Mouse (Mus musculus): ENCODE measurements around the gene Gm20403. TPM values are rescaled to one million over a fixed set of nuclear protein-coding genes. Genes with fewer than 3 reads are reported as not detected.

Gene Gm20403
- total and polyA plus RNA-seq, 2 experiments from 2014 or later, result not detected

DNA sequence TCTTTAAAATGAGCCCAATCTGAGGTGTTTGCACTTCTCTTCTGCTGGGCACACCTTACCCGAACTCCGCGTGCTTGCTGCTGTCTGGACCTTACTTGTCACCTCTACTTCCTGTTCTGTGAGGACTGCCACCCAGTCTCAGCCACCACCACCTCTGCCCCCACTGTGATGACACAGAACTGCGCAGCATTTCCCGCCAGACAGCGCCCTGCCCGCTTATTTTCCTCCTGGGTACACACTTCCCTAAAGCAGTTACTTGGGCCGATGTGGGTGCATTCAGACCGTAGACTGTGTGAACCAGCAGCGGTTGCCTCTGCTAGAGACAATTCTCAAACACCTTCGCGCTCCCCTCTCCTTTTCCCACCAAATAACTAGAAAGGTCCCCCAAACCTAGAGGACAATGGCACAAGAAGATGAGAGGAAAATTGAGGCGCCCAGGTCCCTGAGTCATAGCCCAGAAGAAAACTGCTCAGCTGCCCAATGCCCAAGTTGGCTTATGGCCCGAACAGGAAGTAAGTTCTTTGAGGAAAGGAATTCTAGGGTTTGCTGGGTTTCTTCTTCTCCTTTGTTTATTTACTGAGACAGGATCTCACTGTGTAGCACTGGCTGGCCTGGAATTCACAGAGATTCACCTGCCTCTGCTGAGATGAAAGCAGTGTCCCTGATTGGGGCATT, 12.8 kb upstream of the Gm20403 start:
- DNase-seq, result no peak
- no peak for ATAC-seq
- Histone ChIP-seq H3K4me1 (ENCODE audit: insufficient read depth) (no peaks in the 10 kb centered on the region), H3K27ac (ENCODE audit: low read depth, low read length) (no peak overlapping the region), H3K36me3 (ENCODE audit: insufficient read depth) (no peaks in the 10 kb centered on the region), H3K27me3 (ENCODE audit: insufficient read depth, low read length) (no peaks in the 10 kb centered on the region), H3K4me3 (ENCODE audit: low read depth, low read length) (no peak overlapping the region), H3K4me2 (ENCODE audit: low read depth) (no peak overlapping the region), H3K9ac (no peak overlapping the region), H3K9me3 (ENCODE audit: low read length) (no peaks in the 10 kb centered on the region)
- no peak for TF ChIP-seq CTCF (IDR thresholded peaks at IDR 0.05; ENCODE audit: low read depth)
- 85% methylated on average over 14 of the region's 14 CpGs for WGBS

- DNase-seq, result no peak
- 91% methylated on average over 5 of the region's 5 CpGs for WGBS
- no peaks in the 10 kb centered on the region for H3K27me3 ChIP-seq (ENCODE audit: insufficient read depth, low read length)
- H3K4me1 ChIP-seq (ENCODE audit: insufficient read depth), result no peaks in the 10 kb centered on the region
- H3K9me3 ChIP-seq (ENCODE audit: low read length), result no peaks in the 10 kb centered on the region
- no peak overlapping the region for H3K27ac ChIP-seq (ENCODE audit: low read depth, low read length)
- H3K4me2 ChIP-seq (ENCODE audit: low read depth), result no peak overlapping the region
- no peaks in the 10 kb centered on the region for H3K36me3 ChIP-seq (ENCODE audit: insufficient read depth)
- TF ChIP-seq CTCF (IDR thresholded peaks at IDR 0.05; ENCODE audit: low read depth), result no peak
- H3K9ac ChIP-seq, result no peak overlapping the region
- no peak overlapping the region for H3K4me3 ChIP-seq (ENCODE audit: low read depth, low read length)
- ATAC-seq, result no peak
Observed at GRCm38 (mm10) chr12:54998411-54998810, 12.1 kb upstream of the Gm20403 start.

GRCm38 (mm10) chr12:54996979-54997474, 10.7 kb upstream of the Gm20403 start:
- no peak overlapping the region for H3K4me2 ChIP-seq (ENCODE audit: low read depth)
- WGBS, result 89% methylated on average over 6 of the region's 6 CpGs

GRCm38 (mm10) chr12:54995965-54996364, 9.6 kb upstream of the Gm20403 start:
- DNase-seq (no peak), ATAC-seq (no peak)
- no peaks in the 10 kb centered on the region for H3K27me3 ChIP-seq (ENCODE audit: insufficient read depth, low read length)
- H3K4me1 ChIP-seq (ENCODE audit: insufficient read depth), result no peaks in the 10 kb centered on the region
- H3K9me3 ChIP-seq (ENCODE audit: low read length), result no peaks in the 10 kb centered on the region
- H3K4me3 ChIP-seq (ENCODE audit: low read depth, low read length), result no peak overlapping the region
- WGBS, result 72% methylated on average over 3 of the region's 3 CpGs
- H3K36me3 ChIP-seq (ENCODE audit: insufficient read depth), result no peaks in the 10 kb centered on the region
- no peak overlapping the region for H3K4me2 ChIP-seq (ENCODE audit: low read depth)
- H3K9ac ChIP-seq, result no peak overlapping the region
- TF ChIP-seq CTCF (IDR thresholded peaks at IDR 0.05; ENCODE audit: low read depth), result no peak
- H3K27ac ChIP-seq (ENCODE audit: low read depth, low read length), result no peak overlapping the region

More at GRCm38 (mm10) chr12:54996979-54997474, 10.7 kb upstream of the Gm20403 start:
- no peak for TF ChIP-seq CTCF (IDR thresholded peaks at IDR 0.05; ENCODE audit: low read depth)
- Histone ChIP-seq H3K27me3 (ENCODE audit: insufficient read depth, low read length) (no peaks in the 10 kb centered on the region), H3K9ac (no peak overlapping the region), H3K9me3 (ENCODE audit: low read length) (no peaks in the 10 kb centered on the region), H3K27ac (ENCODE audit: low read depth, low read length) (no peak overlapping the region), H3K36me3 (ENCODE audit: insufficient read depth) (no peaks in the 10 kb centered on the region), H3K4me3 (ENCODE audit: low read depth, low read length) (no peak overlapping the region), H3K4me1 (ENCODE audit: insufficient read depth) (no peaks in the 10 kb centered on the region)
- ATAC-seq, result no peak
- no peak for DNase-seq

- H3K9me3 ChIP-seq (ENCODE audit: low read length), result no peaks in the 10 kb centered on the region
- no peak overlapping the region for H3K27ac ChIP-seq (ENCODE audit: low read depth, low read length)
- DNase-seq (no peak), ATAC-seq (no peak)
- no peak overlapping the region for H3K9ac ChIP-seq
- no peaks in the 10 kb centered on the region for H3K4me1 ChIP-seq (ENCODE audit: insufficient read depth)
- TF ChIP-seq CTCF (IDR thresholded peaks at IDR 0.05; ENCODE audit: low read depth), result no peak
- H3K36me3 ChIP-seq (ENCODE audit: insufficient read depth), result no peaks in the 10 kb centered on the region
- H3K4me3 ChIP-seq (ENCODE audit: low read depth, low read length), result no peak overlapping the region
- no peak overlapping the region for H3K4me2 ChIP-seq (ENCODE audit: low read depth)
- no peaks in the 10 kb centered on the region for H3K27me3 ChIP-seq (ENCODE audit: insufficient read depth, low read length)
- 94% methylated on average over 4 of the region's 4 CpGs for WGBS
Observed at GRCm38 (mm10) chr12:54994418-54994817, 8.1 kb upstream of the Gm20403 start.

DNA sequence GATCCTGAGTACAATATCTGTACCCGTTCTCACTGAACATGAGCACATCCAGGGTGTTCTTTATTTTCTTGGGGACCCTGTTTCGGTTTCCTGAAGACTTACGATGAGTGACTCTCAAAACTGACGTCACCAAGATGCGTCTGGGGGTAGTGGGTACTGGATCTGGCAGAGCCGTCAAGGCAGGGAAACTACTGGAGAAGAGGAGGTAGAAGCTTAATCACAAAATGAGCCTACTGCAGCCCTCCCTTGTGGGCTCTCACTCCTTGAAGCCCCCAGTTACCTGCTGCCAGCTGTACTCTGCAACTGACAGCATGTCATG, 7.7 kb upstream of the Gm20403 start:
- ATAC-seq, result no peak
- no peaks in the 10 kb centered on the region for H3K4me1 ChIP-seq (ENCODE audit: insufficient read depth)
- no peak overlapping the region for H3K4me3 ChIP-seq (ENCODE audit: low read depth, low read length)
- H3K36me3 ChIP-seq (ENCODE audit: insufficient read depth), result no peaks in the 10 kb centered on the region
- H3K9me3 ChIP-seq (ENCODE audit: low read length), result no peaks in the 10 kb centered on the region
- no peak for DNase-seq
- H3K27ac ChIP-seq (ENCODE audit: low read depth, low read length), result no peak overlapping the region
- H3K4me2 ChIP-seq (ENCODE audit: low read depth), result no peak overlapping the region
- no peaks in the 10 kb centered on the region for H3K27me3 ChIP-seq (ENCODE audit: insufficient read depth, low read length)
- no peak for TF ChIP-seq CTCF (IDR thresholded peaks at IDR 0.05; ENCODE audit: low read depth)
- 78% methylated on average over 6 of the region's 6 CpGs for WGBS
- H3K9ac ChIP-seq, result no peak overlapping the region

- Histone ChIP-seq H3K36me3 (ENCODE audit: insufficient read depth) (no peaks in the 10 kb centered on the region), H3K9ac (no peak overlapping the region), H3K4me1 (ENCODE audit: insufficient read depth) (no peaks in the 10 kb centered on the region), H3K27me3 (ENCODE audit: insufficient read depth, low read length) (no peaks in the 10 kb centered on the region), H3K9me3 (ENCODE audit: low read length) (no peaks in the 10 kb centered on the region), H3K4me3 (ENCODE audit: low read depth, low read length) (no peak overlapping the region), H3K27ac (ENCODE audit: low read depth, low read length) (no peak overlapping the region), H3K4me2 (ENCODE audit: low read depth) (no peak overlapping the region)
- 78% methylated on average over 16 of the region's 16 CpGs for WGBS
- ATAC-seq (no peak), DNase-seq (no peak)
- TF ChIP-seq CTCF (IDR thresholded peaks at IDR 0.05; ENCODE audit: low read depth), result no peak
Observed at GRCm38 (mm10) chr12:54993246-54994067, 7.1 kb upstream of the Gm20403 start.
